Mouse (Mus musculus) midbrain, embryonic 15.5 days (tissue): ENCODE data around the gene Csf1. TPM values are rescaled to one million over a fixed set of nuclear protein-coding genes. Genes with fewer than 3 reads are reported as not detected.
A peak's percentile ranks its signal among the peaks of the same experiment; 100 is the strongest.

Experiments
- ATAC-seq: fragments of 200-750 bp; cut with Nextera tagmentation; replicated peaks from 2 replicates; pipeline ENCODE4 v1.8.0; 2017; ENCODE audit warnings: moderate TSS enrichment
- H3K27ac ChIP-seq: fragments of 300-500 bp; sonication (generic); 2 replicates; pipeline ENCODE4 v1.5.1; 2015; ENCODE audit warnings: mild to moderate bottlenecking, inconsistent platforms
- H3K27me3 ChIP-seq: fragments of 300-500 bp; sonication (generic); replicated peaks from 2 replicates; pipeline ENCODE4 v1.6.1; 2015; ENCODE audit warnings: inconsistent platforms
- H3K36me3 ChIP-seq: fragments of 300-500 bp; sonication (generic); replicated peaks from 2 replicates; pipeline ENCODE4 v1.6.1; 2015; ENCODE audit warnings: inconsistent platforms
- H3K4me1 ChIP-seq: fragments of 300-500 bp; sonication (generic); 2 replicates; pipeline ENCODE4 v1.6.1; 2015; ENCODE audit warnings: inconsistent platforms
- H3K4me2 ChIP-seq: fragments of 300-500 bp; sonication (generic); 2 replicates; pipeline ENCODE4 v1.6.1; 2015; ENCODE audit warnings: inconsistent platforms, mild to moderate bottlenecking, moderate library complexity
- H3K4me3 ChIP-seq: fragments of 300-500 bp; sonication (generic); 2 replicates; pipeline ENCODE4 v1.5.1; 2015; ENCODE audit warnings: mild to moderate bottlenecking, inconsistent platforms
- H3K9ac ChIP-seq: fragments of 300-500 bp; sonication (generic); 2 replicates; pipeline ENCODE4 v1.6.1; 2015; ENCODE audit warnings: mild to moderate bottlenecking, inconsistent platforms
- H3K9me3 ChIP-seq: fragments of 300-500 bp; sonication (generic); 2 replicates; pipeline ENCODE4 v1.6.1; 2016; ENCODE audit warnings: inconsistent platforms
- WGBS: fragments of 180-500 bp; shearing (Covaris S2); methylation state at CpG from one replicate; pipeline ENCODE4 v1.1.7; 2015; ENCODE audit warnings: mixed read lengths; 5-methylcytosine and 5-hydroxymethylcytosine counted together
- polyA plus RNA-seq: library from polyadenylated mRNA; unstranded; fragments of >200 nt; fragmentation: Nextera tagmentation; extraction: Ambion mirVana; gene quantifications from 2 replicates; pipeline ENCODE4 v1.2.1, GENCODE M21; 2015

The Csf1 gene
- polyA plus RNA-seq, 1 experiment from 2014 or later: 6.7 TPM

DNA sequence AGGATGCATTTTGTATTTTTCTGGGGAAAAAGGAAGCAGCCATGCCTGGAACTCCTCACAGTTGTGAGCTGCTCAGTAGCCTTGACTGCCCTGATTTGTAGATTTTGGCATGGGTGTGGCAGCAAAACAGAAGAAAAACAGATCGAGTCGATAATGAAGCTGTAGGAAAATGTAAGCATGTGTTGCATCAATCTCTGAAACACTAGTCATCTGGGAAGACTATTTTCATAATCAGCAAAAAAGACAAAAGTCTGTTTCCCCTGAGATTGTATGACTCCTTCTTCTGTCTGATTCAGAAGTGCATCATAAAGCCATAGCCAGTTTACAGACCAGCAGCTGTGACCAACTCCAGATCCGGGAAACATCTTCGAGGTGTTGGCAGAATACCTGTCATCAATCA, 53.0 kb downstream of the Csf1 start:
- 95% methylated on average over 4 of the region's 4 CpGs for WGBS
- Histone ChIP-seq H3K4me1 (no peaks in the 10 kb centered on the region), H3K9me3 (no peaks in the 10 kb centered on the region), H3K9ac (no peak overlapping the region), H3K27me3 (no peaks in the 10 kb centered on the region), H3K4me2 (no peak overlapping the region), H3K27ac (no peak overlapping the region), H3K36me3 (no peaks in the 10 kb centered on the region), H3K4me3 (no peak overlapping the region)
- no peak for ATAC-seq

DNA sequence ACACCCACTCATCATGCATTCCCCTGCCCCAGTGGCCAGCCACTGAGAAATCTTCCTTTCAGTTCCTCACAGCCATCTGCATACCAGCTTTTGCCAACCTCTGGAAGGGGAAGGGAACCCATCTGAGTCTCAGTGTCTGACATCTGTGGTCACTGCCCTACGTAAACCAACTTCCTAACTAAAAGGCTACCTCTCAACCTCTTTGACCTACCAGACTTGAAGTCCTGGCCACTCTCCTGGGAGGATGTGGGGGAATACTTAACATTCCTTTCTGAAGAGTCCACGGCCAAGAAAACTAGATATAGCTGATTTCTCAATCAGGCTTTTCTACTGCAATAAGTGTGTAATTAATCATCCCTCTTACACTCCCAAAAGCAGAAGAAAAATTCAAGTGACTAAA, 54.1 kb downstream of the Csf1 start:
- 61% methylated on average over 2 of the region's 2 CpGs for WGBS
- Histone ChIP-seq H3K4me2 (no peak overlapping the region), H3K4me1 (no peaks in the 10 kb centered on the region), H3K36me3 (no peaks in the 10 kb centered on the region), H3K27me3 (no peaks in the 10 kb centered on the region), H3K27ac (no peak overlapping the region), H3K9ac (no peak overlapping the region), H3K9me3 (no peaks in the 10 kb centered on the region), H3K4me3 (no peak overlapping the region)
- ATAC-seq: no peak

DNA sequence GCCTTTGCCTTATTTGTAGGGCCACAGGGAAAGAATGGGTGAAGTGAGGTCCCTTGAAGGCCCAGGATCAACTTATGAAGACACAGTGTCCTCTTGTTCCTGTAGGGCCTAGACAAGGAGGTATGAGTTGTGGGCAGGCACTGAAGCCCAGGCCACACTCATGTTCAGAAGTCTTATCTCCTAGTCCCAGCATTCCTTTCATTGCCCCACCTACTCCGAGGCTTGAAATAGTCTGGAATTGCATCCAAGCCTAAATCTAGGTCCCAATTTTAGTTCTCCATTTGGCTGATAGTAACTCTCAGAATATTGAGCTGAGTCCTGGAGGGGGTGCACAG, 55.9 kb downstream of the Csf1 start:
- 93% methylated on average over 1 of the region's 1 CpGs for WGBS

DNA sequence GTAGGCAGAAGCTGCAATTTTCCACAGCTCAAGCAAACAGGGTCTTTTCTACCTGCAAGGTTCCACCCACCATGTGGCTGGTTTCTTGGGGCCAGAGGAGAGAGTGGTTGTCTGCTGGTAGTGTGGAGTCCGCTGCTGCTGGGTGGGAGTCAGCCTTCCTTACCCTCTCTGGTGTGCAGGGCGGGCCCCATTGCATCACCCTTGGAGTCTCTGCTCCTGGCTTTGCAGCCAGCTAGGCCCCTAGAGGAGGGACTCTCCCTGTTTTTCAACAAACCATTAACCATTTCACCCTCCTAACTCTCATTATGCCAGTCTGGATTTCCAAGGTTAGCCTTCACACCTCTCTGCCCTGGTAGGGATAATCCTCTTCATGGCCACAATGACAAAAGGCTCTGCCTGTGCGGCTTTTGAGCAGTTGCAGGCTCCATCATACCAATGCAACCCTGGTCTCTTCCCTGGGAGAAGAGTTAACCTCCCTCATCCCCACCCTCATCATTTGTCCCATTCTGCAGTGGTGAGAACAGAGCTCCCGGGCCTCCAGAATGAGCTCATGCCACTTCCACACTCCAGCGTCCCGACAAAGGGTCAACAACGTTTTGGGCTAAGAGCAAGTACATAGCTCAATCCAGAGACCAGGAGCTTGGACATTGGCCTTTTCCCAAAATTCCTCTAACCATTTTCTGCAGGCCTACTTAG, 56.4 kb downstream of the Csf1 start:
- Histone ChIP-seq H3K4me3 (no peak overlapping the region), H3K27ac (no peak overlapping the region), H3K36me3 (no peaks in the 10 kb centered on the region), H3K4me2 (no peak overlapping the region), H3K4me1 (no peaks in the 10 kb centered on the region), H3K27me3 (no peaks in the 10 kb centered on the region), H3K9ac (no peak overlapping the region), H3K9me3 (no peaks in the 10 kb centered on the region)
- no peak for ATAC-seq
- 78% methylated on average over 7 of the region's 7 CpGs for WGBS

More for the DNA sequence above, 55.9 kb downstream of the Csf1 start:
- Histone ChIP-seq H3K9ac (no peak overlapping the region), H3K4me1 (no peaks in the 10 kb centered on the region), H3K4me2 (no peak overlapping the region), H3K36me3 (no peaks in the 10 kb centered on the region), H3K27ac (no peak overlapping the region), H3K4me3 (no peak overlapping the region), H3K9me3 (no peaks in the 10 kb centered on the region), H3K27me3 (no peaks in the 10 kb centered on the region)
- ATAC-seq: no peak

DNA sequence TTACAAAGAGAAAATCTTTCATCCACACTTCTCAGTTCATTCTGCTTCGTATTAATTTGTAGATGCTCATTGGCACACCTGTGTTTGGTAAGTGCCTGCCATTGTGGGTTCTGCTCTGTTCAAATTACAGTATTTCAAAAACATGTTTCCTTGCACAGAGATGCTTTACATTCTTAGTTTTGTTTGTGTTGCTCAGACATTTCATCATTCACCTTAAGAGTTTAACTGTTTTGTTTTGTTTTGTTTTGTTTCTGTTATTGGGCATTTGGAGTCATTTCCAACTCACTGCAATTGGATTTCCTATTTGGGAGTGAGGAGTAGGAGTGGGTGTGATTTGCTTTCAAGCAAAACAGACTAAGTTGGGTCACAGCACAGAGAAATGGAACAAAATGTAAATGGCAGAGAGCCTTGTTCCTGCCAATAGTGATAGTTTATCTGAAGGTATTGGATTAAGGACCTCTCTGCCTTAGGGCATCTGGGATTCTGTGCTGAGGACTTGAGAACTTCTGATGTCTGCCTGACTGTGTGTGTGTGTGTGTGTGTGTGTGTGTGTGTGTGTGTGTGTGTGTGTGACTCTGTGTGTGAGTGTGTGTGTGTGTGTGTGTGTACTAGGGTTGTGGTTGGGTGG, 58.4 kb downstream of the Csf1 start:
- no peak overlapping the region for H3K9ac ChIP-seq
- no peaks in the 10 kb centered on the region for H3K27me3 ChIP-seq
- H3K4me1 ChIP-seq: peaks cover 1% of the 10 kb centered on the region; the same call in 1 of the 2 replicates
- H3K4me2 ChIP-seq: no peak overlapping the region
- WGBS: 95% methylated on average over 1 of the region's 1 CpGs
- H3K36me3 ChIP-seq: no peaks in the 10 kb centered on the region
- ATAC-seq: no peak
- H3K9me3 ChIP-seq: no peaks in the 10 kb centered on the region
- H3K4me3 ChIP-seq: no peak overlapping the region
- H3K27ac ChIP-seq: no peak overlapping the region

DNA sequence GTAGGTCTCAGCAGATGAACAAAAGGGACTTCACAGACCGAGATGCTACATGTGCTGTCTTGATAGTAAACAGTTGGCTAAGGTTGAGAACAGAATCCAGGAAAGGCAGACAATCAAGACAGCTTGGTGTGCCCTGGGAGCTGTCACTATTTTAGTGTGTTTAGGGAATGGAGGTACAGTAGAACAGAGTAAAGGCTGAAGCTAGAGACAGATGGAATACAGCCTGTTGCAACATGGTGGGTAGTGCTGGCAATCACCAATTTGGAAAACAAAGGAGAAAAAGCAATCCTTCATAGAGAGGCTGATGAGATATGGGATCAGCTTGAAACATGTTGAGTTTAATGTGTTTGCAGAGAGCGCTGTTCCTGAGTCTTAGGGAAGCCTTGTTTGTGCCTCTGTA, 59.6 kb downstream of the Csf1 start:
- Histone ChIP-seq H3K36me3 (no peaks in the 10 kb centered on the region), H3K4me3 (no peak overlapping the region), H3K27ac (no peak overlapping the region), H3K4me1 (peaks cover 4% of the 10 kb centered on the region; the same call in 1 of the 2 replicates), H3K9me3 (no peaks in the 10 kb centered on the region), H3K4me2 (no peak overlapping the region), H3K27me3 (no peaks in the 10 kb centered on the region), H3K9ac (no peak overlapping the region)
- 91% methylated on average over 2 of the region's 2 CpGs for WGBS
- no peak for ATAC-seq

DNA sequence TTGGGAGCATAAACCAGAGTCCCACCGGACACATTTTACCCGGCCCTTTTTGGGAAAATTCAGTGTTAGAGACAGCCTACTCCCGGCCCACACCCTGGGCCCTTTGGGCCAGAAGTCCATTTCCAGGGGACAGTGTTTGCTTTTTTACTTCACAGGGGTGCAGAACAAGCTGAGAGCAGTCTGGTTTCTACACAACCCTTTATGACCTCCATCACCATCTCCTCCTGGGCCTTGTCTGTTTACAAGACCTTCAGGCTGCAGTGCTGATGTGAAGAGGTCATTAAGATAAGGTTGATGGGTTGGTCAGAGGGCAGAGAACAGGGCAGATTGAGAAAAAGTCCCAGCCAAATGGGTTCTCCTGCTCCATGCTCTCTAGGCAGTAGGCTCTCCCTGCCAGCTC, 63.4 kb downstream of the Csf1 start:
- Histone ChIP-seq H3K9me3 (no peaks in the 10 kb centered on the region), H3K36me3 (no peaks in the 10 kb centered on the region), H3K27ac (no peak overlapping the region), H3K9ac (no peak overlapping the region), H3K27me3 (no peaks in the 10 kb centered on the region), H3K4me3 (peak overlapping the region; percentile 75; the same call in 1 of the 2 replicates), H3K4me2 (peak overlapping the region; percentile 40), H3K4me1 (peaks cover 34% of the 10 kb centered on the region)
- WGBS: 49% methylated on average over 3 of the region's 3 CpGs
- no peak; the same call in 1 of the 2 replicates for ATAC-seq

DNA sequence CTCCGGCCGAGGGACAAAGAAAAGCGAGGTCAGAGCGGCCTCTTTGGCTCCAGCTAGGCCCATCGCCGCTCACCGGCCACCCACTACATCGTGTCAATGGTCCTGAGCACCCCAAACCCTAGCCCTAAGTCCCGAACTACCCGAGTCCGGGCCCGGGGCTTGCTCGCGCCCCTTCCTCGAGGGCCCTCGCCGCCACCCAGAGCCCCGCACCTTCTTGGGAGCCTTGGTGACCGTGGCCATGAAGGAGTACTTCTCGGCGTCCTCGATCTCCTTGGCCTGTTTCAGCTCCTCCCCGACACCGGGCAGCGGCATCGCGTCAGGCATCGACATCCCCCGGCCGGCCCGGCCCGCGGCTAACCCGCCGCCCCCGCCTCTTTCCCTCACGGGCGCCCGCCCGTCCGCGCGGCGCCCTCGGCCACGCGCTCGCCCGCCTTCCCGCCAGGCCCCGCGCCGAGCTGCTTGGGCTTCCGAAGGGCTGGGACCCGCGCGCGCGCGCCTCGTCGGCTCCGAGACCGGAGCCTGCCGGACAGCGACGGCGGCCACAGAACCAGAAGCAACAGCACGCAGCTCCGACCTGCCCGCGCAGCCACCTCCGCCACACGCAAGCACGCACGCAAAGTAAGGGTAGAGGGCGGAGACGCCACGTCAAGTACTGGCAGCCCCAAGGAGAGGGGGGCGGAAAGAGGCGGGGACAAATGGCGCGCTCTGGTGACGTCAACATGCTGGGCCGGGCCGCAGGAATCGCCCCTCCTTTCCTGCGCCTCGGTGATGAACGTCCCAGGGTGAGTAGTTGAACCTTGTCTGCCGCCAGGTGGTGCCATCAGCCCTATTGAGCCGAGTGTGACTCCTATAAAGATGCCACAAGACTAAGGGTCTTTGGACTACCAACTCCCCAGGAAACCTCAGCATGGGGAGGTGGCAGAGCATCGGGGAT, 64.1 kb downstream of the Csf1 start, which contains the start of gene Ahcyl1:
Gene Ahcyl1 (minus strand): TSS at position 613 of the 934 bp plus-strand sequence.
- no peaks in the 10 kb centered on the region for H3K9me3 ChIP-seq
- no peaks in the 10 kb centered on the region for H3K27me3 ChIP-seq
- ATAC-seq: peak; percentile 99
- peak within 1 kb of the TSS; percentile 84 for H3K9ac ChIP-seq
- H3K27ac ChIP-seq: peak within 1 kb of the TSS; percentile 89
- H3K4me2 ChIP-seq: peak within 1 kb of the TSS; percentile 81
- H3K4me3 ChIP-seq: peak within 1 kb of the TSS; percentile 75
- WGBS: under 1% methylated on average over 93 of the region's 93 CpGs
- H3K4me1 ChIP-seq: peaks cover 41% of the 10 kb centered on the region
- H3K36me3 ChIP-seq: no peaks in the 10 kb centered on the region

DNA sequence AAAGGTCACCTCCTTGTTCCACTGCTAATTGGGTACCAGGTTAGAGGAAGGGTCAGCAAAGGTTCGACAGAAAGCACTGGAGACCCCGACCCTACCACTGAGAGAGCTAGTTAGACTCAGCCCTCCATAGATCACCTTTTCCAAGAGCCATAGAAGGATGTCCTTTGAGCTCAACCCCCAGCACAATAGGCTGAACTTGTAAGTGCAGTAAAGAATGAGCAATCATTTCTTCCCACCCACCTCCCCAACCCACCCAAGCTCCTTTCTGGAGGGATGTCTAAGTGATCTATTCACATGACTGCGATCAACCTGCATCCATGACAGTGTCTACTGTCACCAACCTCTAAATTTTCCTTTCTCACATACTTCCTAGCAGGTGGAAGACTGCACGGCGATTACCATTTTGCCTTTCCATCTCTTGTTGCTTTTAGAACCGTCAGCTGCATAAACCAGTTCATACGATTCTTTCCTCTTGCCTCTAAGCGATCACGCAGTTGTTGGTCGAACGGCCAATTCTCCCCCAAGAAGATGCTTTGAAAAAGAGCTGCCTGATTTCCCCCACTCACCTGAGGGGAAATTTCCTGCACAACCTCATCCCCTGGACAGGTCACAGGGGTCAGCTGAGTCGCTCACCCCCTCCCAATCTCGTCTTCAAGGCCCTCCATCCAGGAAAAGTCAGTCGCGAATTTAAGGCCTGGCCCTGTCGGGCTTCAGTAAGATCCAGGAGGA, 64.9 kb downstream of the Csf1 start:
- H3K9me3 ChIP-seq: no peaks in the 10 kb centered on the region
- peaks cover 50% of the 10 kb centered on the region for H3K4me1 ChIP-seq
- no peaks in the 10 kb centered on the region for H3K27me3 ChIP-seq
- peak overlapping the region; percentile 75 for H3K4me3 ChIP-seq
- peak overlapping the region; percentile 84 for H3K9ac ChIP-seq
- no peaks in the 10 kb centered on the region for H3K36me3 ChIP-seq
- no peak for ATAC-seq
- H3K4me2 ChIP-seq: peak overlapping the region; percentile 81
- H3K27ac ChIP-seq: peak overlapping the region; percentile 89
- WGBS: 4% methylated on average over 16 of the region's 16 CpGs

DNA sequence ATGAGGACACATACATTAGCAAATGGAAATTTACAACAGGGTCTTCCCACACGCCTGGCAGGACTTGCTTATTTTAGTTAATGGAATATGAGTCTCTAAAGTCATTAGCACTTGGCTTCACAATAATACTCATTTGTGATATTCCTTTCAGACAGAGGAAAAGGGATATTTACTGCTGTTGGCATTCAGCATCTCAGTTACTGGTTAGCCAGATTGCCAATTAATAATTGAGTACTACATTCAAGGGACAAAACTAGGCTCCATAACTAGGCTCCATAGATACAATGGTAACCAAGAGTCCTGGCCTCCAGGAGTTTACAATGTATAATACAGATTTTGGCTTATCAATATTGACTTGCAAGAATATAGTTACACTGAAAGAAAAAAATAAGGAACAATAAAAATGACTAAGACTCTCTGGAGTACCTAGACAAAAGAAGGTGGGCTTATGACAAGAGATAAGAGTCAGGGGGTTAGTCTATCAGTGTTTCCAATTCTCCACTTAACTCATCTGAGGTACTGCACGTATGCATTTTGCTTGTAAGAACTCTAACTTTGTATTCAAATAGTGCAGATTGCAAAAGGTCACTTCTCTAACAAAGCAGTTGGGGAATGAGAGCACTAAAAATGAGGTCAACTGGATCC, 65.9 kb downstream of the Csf1 start:
- no peaks in the 10 kb centered on the region for H3K27me3 ChIP-seq
- peaks cover 60% of the 10 kb centered on the region for H3K4me1 ChIP-seq
- no peaks in the 10 kb centered on the region for H3K36me3 ChIP-seq
- no peak for ATAC-seq
- WGBS: 61% methylated on average over 2 of the region's 2 CpGs
- H3K4me2 ChIP-seq: peak overlapping the region; percentile 81
- peak overlapping the region; percentile 75 for H3K4me3 ChIP-seq
- H3K9me3 ChIP-seq: no peaks in the 10 kb centered on the region
- no peak overlapping the region for H3K27ac ChIP-seq
- H3K9ac ChIP-seq: peak overlapping the region; percentile 84
